Mouse (Mus musculus): ENCODE measurements around the gene Proser3. TPM values are rescaled to one million over a fixed set of nuclear protein-coding genes. Genes with fewer than 3 reads are reported as not detected.

Gene Proser3
- polyA plus RNA-seq, 1 experiment from 2014 or later: 12.7 TPM

DNA sequence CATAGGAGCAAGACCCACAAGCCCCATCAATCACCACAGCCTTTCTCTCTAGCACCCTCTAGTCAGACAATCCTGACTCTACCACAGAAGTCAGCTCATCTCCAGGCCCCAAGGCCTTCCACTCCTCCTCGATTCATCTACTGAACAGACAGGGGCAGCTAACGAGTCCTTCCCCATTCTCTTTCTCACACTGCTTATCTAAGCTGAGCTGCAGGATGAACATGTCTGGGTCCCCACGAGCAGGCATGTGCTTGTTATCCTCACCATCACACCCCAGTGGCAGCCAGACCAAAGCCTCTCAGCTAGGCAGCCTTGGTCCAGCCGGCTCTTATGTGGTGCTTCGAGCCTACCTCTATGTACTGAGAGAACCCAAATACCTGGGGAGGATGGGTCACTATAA, 20.3 kb upstream of the Proser3 start:
- H3K27ac ChIP-seq (ENCODE audit: poor library complexity, severe bottlenecking): no peak overlapping the region
- 82% methylated on average over 5 of the region's 5 CpGs for WGBS
- H3K9me3 ChIP-seq (replicated peaks): no peaks in the 10 kb centered on the region
- H3K9ac ChIP-seq: no peak overlapping the region
- H3K36me3 ChIP-seq: peaks cover 93% of the 10 kb centered on the region
- no peaks in the 10 kb centered on the region for H3K27me3 ChIP-seq (replicated peaks)
- ATAC-seq (ENCODE audit: insufficient number of reproducible peaks, low FRiP score): no peak
- H3K4me2 ChIP-seq: no peak overlapping the region
- no peak overlapping the region for H3K4me3 ChIP-seq
- H3K4me1 ChIP-seq (replicated peaks): no peaks in the 10 kb centered on the region

DNA sequence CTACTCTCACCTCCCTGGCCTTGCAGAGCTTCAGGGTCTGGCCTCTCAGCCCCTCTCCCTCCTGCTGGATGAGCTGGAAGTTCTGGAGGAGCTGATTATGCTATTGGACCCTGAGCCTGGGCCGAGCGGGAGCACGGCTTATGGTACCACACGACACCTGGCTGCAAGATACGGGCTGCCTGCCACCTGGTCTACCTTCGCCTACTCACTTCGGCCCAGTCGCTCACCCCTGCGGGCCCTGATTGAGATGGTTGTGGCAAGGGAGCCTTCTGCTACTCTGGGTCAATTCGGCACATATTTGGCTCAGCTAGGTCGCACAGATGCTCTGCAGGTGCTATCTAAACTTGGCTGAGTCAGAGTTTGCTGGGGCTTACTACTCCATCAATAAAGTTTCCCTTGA, 15.5 kb upstream of the Proser3 start:
- Histone ChIP-seq H3K9ac (no peak overlapping the region), H3K27ac (ENCODE audit: poor library complexity, severe bottlenecking) (no peak overlapping the region), H3K4me1 (replicated peaks) (peaks cover 6% of the 10 kb centered on the region), H3K27me3 (replicated peaks) (no peaks in the 10 kb centered on the region), H3K9me3 (replicated peaks) (no peaks in the 10 kb centered on the region), H3K4me3 (no peak overlapping the region), H3K4me2 (no peak overlapping the region), H3K36me3 (peaks cover 74% of the 10 kb centered on the region)
- no peak for ATAC-seq (ENCODE audit: insufficient number of reproducible peaks, low FRiP score)
- 87% methylated on average over 11 of the region's 11 CpGs for WGBS

DNA sequence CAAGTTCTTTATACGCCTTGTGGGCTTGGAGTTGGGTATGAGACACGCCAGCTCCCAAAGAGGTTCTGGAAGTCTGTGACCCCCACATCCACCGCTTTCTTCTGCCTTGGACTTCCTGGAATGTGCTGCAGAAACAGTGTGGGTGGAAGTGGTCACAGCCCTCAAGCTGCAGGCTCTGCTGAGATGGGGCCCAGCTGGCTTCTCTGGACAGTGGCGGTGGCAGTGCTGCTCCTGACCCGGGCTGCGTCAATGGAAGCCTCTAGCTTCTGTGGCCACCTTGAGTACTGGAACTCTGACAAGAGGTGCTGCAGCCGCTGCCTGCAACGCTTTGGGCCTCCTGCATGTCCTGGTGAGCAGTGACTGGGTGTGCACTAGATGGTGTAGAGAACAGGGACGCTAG, 13.9 kb upstream of the Proser3 start:
- no peak for ATAC-seq (ENCODE audit: insufficient number of reproducible peaks, low FRiP score)
- Histone ChIP-seq H3K9me3 (replicated peaks) (no peaks in the 10 kb centered on the region), H3K27ac (ENCODE audit: poor library complexity, severe bottlenecking) (no peak overlapping the region), H3K4me3 (no peak overlapping the region), H3K4me2 (no peak overlapping the region), H3K9ac (no peak overlapping the region), H3K4me1 (replicated peaks) (peaks cover 6% of the 10 kb centered on the region), H3K27me3 (replicated peaks) (no peaks in the 10 kb centered on the region), H3K36me3 (peaks cover 63% of the 10 kb centered on the region)
- WGBS: 86% methylated on average over 9 of the region's 9 CpGs

DNA sequence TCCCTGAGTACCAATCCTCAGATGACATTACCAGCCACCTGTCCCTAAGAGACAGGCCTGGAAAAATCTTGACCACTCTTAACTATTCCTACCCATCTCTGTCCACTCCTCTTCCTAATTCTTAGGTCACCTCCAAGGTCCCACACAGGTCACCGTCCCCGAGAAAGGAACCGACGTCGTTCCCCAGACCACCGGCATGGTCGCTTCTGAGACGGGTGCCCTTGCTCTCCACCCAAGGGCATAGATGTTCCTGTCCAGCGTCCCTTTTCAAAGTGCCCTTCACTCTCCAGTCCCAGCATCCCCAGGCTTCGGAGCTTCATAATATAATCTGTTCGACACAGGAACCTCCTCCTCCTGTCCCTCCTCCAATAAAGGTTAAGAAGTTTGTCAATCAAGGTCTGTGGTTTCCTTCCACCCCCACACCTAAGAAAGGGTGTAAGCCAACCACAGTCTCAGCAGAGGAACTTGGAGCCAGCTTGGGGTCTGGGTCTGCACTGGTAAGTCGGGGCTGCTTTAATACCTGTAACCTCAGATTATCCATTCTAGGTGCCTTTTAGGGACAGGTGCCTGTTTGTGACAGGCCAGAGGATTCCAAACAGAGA, 13.0 kb upstream of the Proser3 start, which contains the start of gene Igflr1:
TSS of gene Igflr1 (plus strand) at position 458 of the 602 bp plus-strand sequence.
- Histone ChIP-seq H3K27ac (ENCODE audit: poor library complexity, severe bottlenecking) (no peak within 1 kb of the TSS), H3K4me2 (no peak within 1 kb of the TSS), H3K27me3 (replicated peaks) (no peaks in the 10 kb centered on the region), H3K4me1 (replicated peaks) (peaks cover 8% of the 10 kb centered on the region), H3K9ac (no peak within 1 kb of the TSS), H3K9me3 (replicated peaks) (no peaks in the 10 kb centered on the region), H3K4me3 (peak within 1 kb of the TSS; percentile 68; the same call in 1 of the 2 replicates), H3K36me3 (peaks cover 53% of the 10 kb centered on the region)
- 91% methylated on average over 12 of the region's 12 CpGs for WGBS
- no peak for ATAC-seq (ENCODE audit: insufficient number of reproducible peaks, low FRiP score)

DNA sequence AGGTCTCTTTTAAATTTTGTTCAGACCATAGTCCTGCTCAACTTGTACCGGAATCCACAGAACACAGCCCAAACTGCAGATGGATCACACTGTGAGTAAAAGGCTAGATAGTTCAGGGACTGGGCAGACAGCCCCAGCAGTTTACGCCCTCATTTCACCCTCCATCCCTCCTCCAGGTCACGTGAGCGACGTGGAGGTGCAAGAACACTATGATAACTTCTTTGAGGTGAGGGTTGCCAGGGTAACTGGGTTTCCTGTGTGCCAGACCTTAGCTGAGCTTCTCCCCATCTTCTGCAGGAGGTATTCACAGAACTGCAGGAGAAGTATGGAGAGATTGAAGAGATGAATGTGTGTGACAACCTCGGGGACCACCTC, 11.8 kb upstream of the Proser3 start:
- H3K9ac ChIP-seq: peak overlapping the region; percentile 77
- H3K9me3 ChIP-seq (replicated peaks): no peaks in the 10 kb centered on the region
- no peak; the same call in 1 of the 2 replicates for ATAC-seq (ENCODE audit: insufficient number of reproducible peaks, low FRiP score)
- H3K4me3 ChIP-seq: peak overlapping the region; percentile 68
- peaks cover 41% of the 10 kb centered on the region for H3K36me3 ChIP-seq
- H3K4me1 ChIP-seq (replicated peaks): peaks cover 10% of the 10 kb centered on the region
- peak overlapping the region; percentile 94; the same call in 1 of the 2 replicates for H3K27ac ChIP-seq (ENCODE audit: poor library complexity, severe bottlenecking)
- no peaks in the 10 kb centered on the region for H3K27me3 ChIP-seq (replicated peaks)
- peak overlapping the region; percentile 64 for H3K4me2 ChIP-seq
- WGBS: 19% methylated on average over 6 of the region's 6 CpGs

DNA sequence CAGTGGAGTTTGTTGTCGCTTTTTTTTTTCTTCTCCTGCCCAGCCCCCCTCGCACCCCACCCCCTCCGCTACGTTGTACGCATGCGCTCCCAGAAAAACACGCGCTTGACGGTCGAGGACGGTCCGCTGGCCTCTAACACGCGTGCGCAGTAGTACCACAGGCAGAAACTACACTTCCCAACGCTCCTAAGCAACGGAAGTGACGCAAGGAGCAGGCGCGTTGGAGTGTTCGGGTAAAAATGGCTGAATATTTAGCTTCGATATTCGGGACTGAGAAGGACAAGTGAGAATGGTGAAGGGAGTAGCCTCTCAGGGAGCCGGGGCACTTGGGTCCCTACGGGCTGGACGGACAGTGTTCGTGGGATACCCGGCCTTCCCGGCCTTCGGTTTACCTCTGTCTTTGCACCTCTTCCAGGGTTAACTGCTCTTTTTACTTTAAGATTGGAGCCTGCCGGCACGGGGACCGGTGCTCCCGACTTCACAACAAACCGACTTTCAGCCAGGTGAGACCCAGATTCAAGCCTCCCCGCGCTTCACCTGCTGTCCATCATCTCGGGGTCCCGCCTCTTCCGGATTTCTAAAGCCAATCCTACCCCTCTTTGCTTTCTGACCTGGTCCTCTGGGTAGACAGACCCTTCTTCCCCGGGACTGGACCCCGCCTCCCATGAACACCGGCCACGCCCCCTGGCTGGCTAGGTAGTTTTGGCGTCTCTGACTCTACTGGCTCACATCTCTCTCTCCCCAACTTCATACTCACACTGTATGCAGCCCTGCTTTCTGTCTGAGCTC, 11.2 kb upstream of the Proser3 start, which contains the start of the genes U2af1l4, Gm49396 and Psenen:
TSS of gene U2af1l4 (plus strand) at position 185 of the 789 bp plus-strand sequence.
TSS of gene Gm49396 (plus strand) at position 228 of the 789 bp plus-strand sequence.
TSS of gene Psenen (minus strand) at position 511 of the 789 bp plus-strand sequence.
- H3K36me3 ChIP-seq: peaks cover 35% of the 10 kb centered on the region
- peak; percentile 89 for ATAC-seq (ENCODE audit: insufficient number of reproducible peaks, low FRiP score)
- H3K4me2 ChIP-seq: peak within 1 kb of the TSS; percentile 84
- peaks cover 16% of the 10 kb centered on the region for H3K4me1 ChIP-seq (replicated peaks)
- H3K27ac ChIP-seq (ENCODE audit: poor library complexity, severe bottlenecking): peak within 1 kb of the TSS; percentile 94
- peak within 1 kb of the TSS; percentile 68 for H3K4me3 ChIP-seq
- peak within 1 kb of the TSS; percentile 77 for H3K9ac ChIP-seq
- no peaks in the 10 kb centered on the region for H3K9me3 ChIP-seq (replicated peaks)
- H3K27me3 ChIP-seq (replicated peaks): no peaks in the 10 kb centered on the region
- WGBS: under 1% methylated on average over 45 of the region's 45 CpGs

DNA sequence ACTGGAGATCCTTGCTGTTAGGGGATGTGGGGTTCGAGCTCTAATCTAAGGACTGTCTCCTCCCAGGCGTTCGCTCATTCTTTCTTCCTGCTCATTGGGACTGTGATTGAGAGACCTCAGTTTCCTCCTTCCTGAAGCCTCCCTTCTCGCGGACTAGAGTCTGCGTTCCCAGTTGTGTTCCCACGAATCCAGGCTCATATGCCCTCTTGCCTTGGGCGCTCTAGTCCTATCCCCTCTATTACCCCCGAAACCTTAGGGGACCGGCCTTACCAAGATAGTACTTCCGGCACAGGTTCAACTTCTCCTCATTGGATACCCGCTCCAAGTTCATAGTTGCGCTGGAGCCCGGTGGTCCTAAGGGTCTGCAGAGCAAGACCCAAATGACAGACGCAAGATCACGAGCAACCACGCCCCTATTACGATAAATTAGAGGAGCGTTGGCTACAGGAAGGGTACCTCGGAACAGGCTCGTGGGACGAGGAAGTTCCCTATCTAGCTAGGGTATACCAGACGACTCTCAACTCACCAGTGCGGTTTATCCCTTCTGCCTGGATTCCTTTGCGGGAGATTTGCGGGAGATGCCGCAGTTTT, 10.5 kb upstream of the Proser3 start:
- Histone ChIP-seq H3K9me3 (replicated peaks) (no peaks in the 10 kb centered on the region), H3K9ac (peak overlapping the region; percentile 76), H3K4me3 (peak overlapping the region; percentile 68), H3K27me3 (replicated peaks) (no peaks in the 10 kb centered on the region), H3K36me3 (peaks cover 32% of the 10 kb centered on the region), H3K4me2 (peak overlapping the region; percentile 84), H3K4me1 (replicated peaks) (peaks cover 20% of the 10 kb centered on the region), H3K27ac (ENCODE audit: poor library complexity, severe bottlenecking) (peak overlapping the region; percentile 94)
- WGBS: 2% methylated on average over 27 of the region's 27 CpGs
- no peak for ATAC-seq (ENCODE audit: insufficient number of reproducible peaks, low FRiP score)

DNA sequence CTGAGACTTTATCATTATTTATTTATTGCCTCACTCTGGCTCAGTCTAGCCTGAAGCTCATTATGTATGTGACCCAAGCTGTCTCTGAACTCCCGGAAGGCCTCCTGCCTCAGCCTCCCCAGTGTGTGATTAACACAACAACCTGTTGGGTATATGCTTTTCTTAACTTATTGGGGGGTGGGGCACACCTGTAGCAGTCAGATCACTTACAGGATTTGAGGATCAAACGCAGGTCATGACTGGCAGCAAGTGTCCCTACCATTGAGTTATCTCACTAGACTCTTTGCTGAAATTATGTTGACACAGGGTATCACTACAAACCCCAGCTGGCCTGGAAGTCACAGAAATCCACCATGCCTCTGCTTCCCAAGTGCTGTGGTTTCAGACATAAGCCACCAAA, 8.2 kb upstream of the Proser3 start:
- Histone ChIP-seq H3K9me3 (replicated peaks) (no peaks in the 10 kb centered on the region), H3K27me3 (replicated peaks) (no peaks in the 10 kb centered on the region), H3K4me3 (no peak overlapping the region), H3K4me2 (0 out of 2 replicates have a peak overlapping the region, but pooled peaks have one; percentile 95), H3K27ac (ENCODE audit: poor library complexity, severe bottlenecking) (no peak overlapping the region), H3K9ac (no peak overlapping the region), H3K36me3 (peaks cover 34% of the 10 kb centered on the region), H3K4me1 (replicated peaks) (peaks cover 20% of the 10 kb centered on the region)
- WGBS: 76% methylated on average over 2 of the region's 2 CpGs
- no peak for ATAC-seq (ENCODE audit: insufficient number of reproducible peaks, low FRiP score)

DNA sequence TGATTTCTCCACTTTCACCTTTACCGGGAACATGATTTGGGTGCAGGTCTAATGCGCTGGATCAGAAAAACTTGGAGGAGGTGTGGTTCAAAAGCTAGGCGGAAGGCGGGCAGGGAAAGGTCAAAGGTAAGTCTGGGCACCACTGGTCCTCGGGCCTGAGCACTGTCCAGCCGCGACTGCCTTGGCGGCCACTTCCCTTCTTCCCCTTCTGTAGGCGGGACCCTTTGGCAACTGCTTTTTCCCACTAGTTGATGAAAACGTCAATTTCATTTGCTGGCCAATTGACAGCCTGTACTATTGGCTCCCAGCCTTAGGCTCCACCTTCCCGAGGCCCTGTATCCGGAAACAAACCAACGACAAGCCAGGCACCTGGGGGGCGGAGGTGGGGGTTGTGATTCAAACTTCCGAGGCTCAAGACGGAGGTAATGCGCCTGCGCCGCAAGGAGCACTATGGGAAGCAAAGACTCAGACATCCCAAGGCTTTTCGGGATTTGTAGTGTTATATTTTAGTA, 7.4 kb upstream of the Proser3 start, which contains the start of gene Lin37:
TSS of gene Lin37 (minus strand) at position 396 of the 512 bp plus-strand sequence.
- Histone ChIP-seq H3K36me3 (peaks cover 34% of the 10 kb centered on the region), H3K9me3 (replicated peaks) (no peaks in the 10 kb centered on the region), H3K27me3 (replicated peaks) (no peaks in the 10 kb centered on the region), H3K27ac (ENCODE audit: poor library complexity, severe bottlenecking) (peak within 1 kb of the TSS; percentile 58), H3K4me1 (replicated peaks) (peaks cover 20% of the 10 kb centered on the region), H3K4me2 (peak within 1 kb of the TSS; percentile 95), H3K4me3 (peak within 1 kb of the TSS; percentile 67), H3K9ac (peak within 1 kb of the TSS; percentile 87)
- ATAC-seq (ENCODE audit: insufficient number of reproducible peaks, low FRiP score): peak; percentile 83
- WGBS: under 1% methylated on average over 20 of the region's 20 CpGs

DNA sequence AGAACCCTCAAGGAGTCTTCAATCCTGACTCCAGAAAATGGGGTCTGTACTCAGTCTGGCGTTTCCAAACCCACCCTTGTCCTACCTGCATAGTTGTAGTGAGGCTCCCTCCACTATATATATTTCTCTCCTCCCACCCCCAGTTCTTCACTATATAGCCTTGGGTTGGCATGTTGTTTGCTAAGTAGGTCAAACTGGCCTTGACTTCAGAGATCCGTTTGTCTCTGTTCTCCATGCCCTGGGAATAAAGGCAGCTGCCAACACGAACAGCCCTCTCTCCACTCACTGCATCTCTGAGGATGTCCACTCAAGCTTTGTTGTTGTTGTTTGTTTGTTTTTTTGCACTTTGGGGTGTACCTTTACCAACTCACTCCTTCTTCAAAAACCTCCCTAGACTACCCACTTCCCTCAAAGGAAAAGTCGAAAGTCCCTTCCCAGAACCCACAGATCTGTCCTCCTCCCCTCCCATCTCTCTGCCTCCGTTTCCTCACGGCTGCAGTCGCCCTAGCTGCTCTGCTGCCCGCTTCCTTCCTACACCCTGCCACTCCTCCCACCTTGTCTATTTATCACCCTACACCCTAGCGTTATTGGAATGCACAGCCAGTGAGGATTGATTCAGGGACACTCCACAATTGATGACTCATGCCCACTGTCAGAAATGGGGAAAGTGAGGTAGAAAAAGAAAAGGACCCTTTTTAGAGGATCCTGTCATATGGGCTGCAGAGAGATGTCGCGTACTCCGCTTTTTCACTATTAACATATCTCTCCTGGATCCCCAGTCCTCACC, 6.8 kb upstream of the Proser3 start:
- peak overlapping the region; percentile 87 for H3K9ac ChIP-seq
- peak overlapping the region; percentile 95 for H3K4me2 ChIP-seq
- no peaks in the 10 kb centered on the region for H3K27me3 ChIP-seq (replicated peaks)
- peaks cover 37% of the 10 kb centered on the region for H3K36me3 ChIP-seq
- 13% methylated on average over 12 of the region's 12 CpGs for WGBS
- ATAC-seq (ENCODE audit: insufficient number of reproducible peaks, low FRiP score): 0 out of 2 replicates have a peak, but pooled peaks have one; percentile 10
- peak overlapping the region; percentile 45 for H3K27ac ChIP-seq (ENCODE audit: poor library complexity, severe bottlenecking)
- peak overlapping the region; percentile 67 for H3K4me3 ChIP-seq
- no peaks in the 10 kb centered on the region for H3K9me3 ChIP-seq (replicated peaks)
- H3K4me1 ChIP-seq (replicated peaks): peaks cover 18% of the 10 kb centered on the region
